Mouse (Mus musculus): ENCODE data around the gene Siae. TPM values are rescaled to one million over a fixed set of nuclear protein-coding genes. Genes with fewer than 3 reads are reported as not detected.

Siae gene
- polyA plus RNA-seq, 1 experiment from 2014 or later = 12.0 TPM

GRCm38 (mm10) chr9:37632305-37632704 is 76.8 kb downstream of the Siae start:
- H3K4me1 ChIP-seq (ENCODE audit: control insufficient read depth in 2 of 2, insufficient read depth in 2 of 2, low read length in 2 of 2) = no peaks in the 10 kb centered on the region
- no peak overlapping the region for H3K4me2 ChIP-seq (ENCODE audit: low read length)
- no peak overlapping the region for H3K9ac ChIP-seq (ENCODE audit: low read length)
- H3K27me3 ChIP-seq (ENCODE audit: control insufficient read depth, insufficient read depth, low read length) = no peaks in the 10 kb centered on the region
- no peak overlapping the region for H3K4me3 ChIP-seq (ENCODE audit: control insufficient read depth in 1 of 2, insufficient read depth in 1 of 2, low read depth in 1 of 2, low read length in 2 of 2)
- no peak for ATAC-seq (ENCODE audit: insufficient number of reproducible peaks, insufficient read depth, low FRiP score, low read depth)
- no peaks in the 10 kb centered on the region for H3K36me3 ChIP-seq (ENCODE audit: control insufficient read depth, insufficient read depth, low read length)
- 79% methylated on average over 2 of the region's 2 CpGs for WGBS
- H3K9me3 ChIP-seq (ENCODE audit: control insufficient read depth, low read length) = no peaks in the 10 kb centered on the region
- H3K27ac ChIP-seq (replicated peaks in 1 of 2; ENCODE audit: control insufficient read depth in 1 of 2, insufficient read depth in 1 of 2, low read depth in 2 of 2, low read length in 2 of 2) = no peak overlapping the region

- ATAC-seq (ENCODE audit: insufficient number of reproducible peaks, insufficient read depth, low FRiP score, low read depth) = no peak
- WGBS = 87% methylated on average over 3 of the region's 3 CpGs
- Histone ChIP-seq H3K9ac (ENCODE audit: low read length) (no peak overlapping the region), H3K4me3 (ENCODE audit: control insufficient read depth in 1 of 2, insufficient read depth in 1 of 2, low read depth in 1 of 2, low read length in 2 of 2) (no peak overlapping the region), H3K4me2 (ENCODE audit: low read length) (no peak overlapping the region), H3K27ac (replicated peaks in 1 of 2; ENCODE audit: control insufficient read depth in 1 of 2, insufficient read depth in 1 of 2, low read depth in 2 of 2, low read length in 2 of 2) (no peak overlapping the region), H3K27me3 (ENCODE audit: control insufficient read depth, insufficient read depth, low read length) (no peaks in the 10 kb centered on the region), H3K9me3 (ENCODE audit: control insufficient read depth, low read length) (no peaks in the 10 kb centered on the region), H3K4me1 (ENCODE audit: control insufficient read depth in 2 of 2, insufficient read depth in 2 of 2, low read length in 2 of 2) (no peaks in the 10 kb centered on the region), H3K36me3 (ENCODE audit: control insufficient read depth, insufficient read depth, low read length) (no peaks in the 10 kb centered on the region)
Observed at GRCm38 (mm10) chr9:37634269-37634668, 78.8 kb downstream of the Siae start.

- WGBS = 18% methylated on average over 7 of the region's 7 CpGs
- Histone ChIP-seq H3K9me3 (ENCODE audit: control insufficient read depth, low read length) (no peaks in the 10 kb centered on the region), H3K27ac (replicated peaks in 1 of 2; ENCODE audit: control insufficient read depth in 1 of 2, insufficient read depth in 1 of 2, low read depth in 2 of 2, low read length in 2 of 2) (no peak overlapping the region), H3K27me3 (ENCODE audit: control insufficient read depth, insufficient read depth, low read length) (no peaks in the 10 kb centered on the region), H3K4me3 (ENCODE audit: control insufficient read depth in 1 of 2, insufficient read depth in 1 of 2, low read depth in 1 of 2, low read length in 2 of 2) (no peak overlapping the region), H3K9ac (ENCODE audit: low read length) (no peak overlapping the region), H3K4me1 (ENCODE audit: control insufficient read depth in 2 of 2, insufficient read depth in 2 of 2, low read length in 2 of 2) (no peaks in the 10 kb centered on the region), H3K4me2 (ENCODE audit: low read length) (no peak overlapping the region), H3K36me3 (ENCODE audit: control insufficient read depth, insufficient read depth, low read length) (no peaks in the 10 kb centered on the region)
- no peak for ATAC-seq (ENCODE audit: insufficient number of reproducible peaks, insufficient read depth, low FRiP score, low read depth)
Observed at GRCm38 (mm10) chr9:37636335-37636734, 80.8 kb downstream of the Siae start.

GRCm38 (mm10) chr9:37636800-37637542 is 81.5 kb downstream of the Siae start:
- no peak for ATAC-seq (ENCODE audit: insufficient number of reproducible peaks, insufficient read depth, low FRiP score, low read depth)

GRCm38 (mm10) chr9:37638721-37639120 is 83.2 kb downstream of the Siae start:
- Histone ChIP-seq H3K36me3 (ENCODE audit: control insufficient read depth, insufficient read depth, low read length) (no peaks in the 10 kb centered on the region), H3K4me2 (ENCODE audit: low read length) (no peak overlapping the region), H3K27me3 (ENCODE audit: control insufficient read depth, insufficient read depth, low read length) (no peaks in the 10 kb centered on the region), H3K27ac (replicated peaks in 1 of 2; ENCODE audit: control insufficient read depth in 1 of 2, insufficient read depth in 1 of 2, low read depth in 2 of 2, low read length in 2 of 2) (no peak overlapping the region), H3K9ac (ENCODE audit: low read length) (no peak overlapping the region), H3K4me3 (ENCODE audit: control insufficient read depth in 1 of 2, insufficient read depth in 1 of 2, low read depth in 1 of 2, low read length in 2 of 2) (no peak overlapping the region), H3K4me1 (ENCODE audit: control insufficient read depth in 2 of 2, insufficient read depth in 2 of 2, low read length in 2 of 2) (no peaks in the 10 kb centered on the region), H3K9me3 (ENCODE audit: control insufficient read depth, low read length) (no peaks in the 10 kb centered on the region)
- WGBS = 75% methylated on average over 3 of the region's 3 CpGs
- no peak for ATAC-seq (ENCODE audit: insufficient number of reproducible peaks, insufficient read depth, low FRiP score, low read depth)

More at GRCm38 (mm10) chr9:37636800-37637542, 81.5 kb downstream of the Siae start:
- 39% methylated on average over 6 of the region's 6 CpGs for WGBS
- Histone ChIP-seq H3K4me1 (ENCODE audit: control insufficient read depth in 2 of 2, insufficient read depth in 2 of 2, low read length in 2 of 2) (no peaks in the 10 kb centered on the region), H3K9me3 (ENCODE audit: control insufficient read depth, low read length) (no peaks in the 10 kb centered on the region), H3K4me2 (ENCODE audit: low read length) (no peak overlapping the region), H3K9ac (ENCODE audit: low read length) (no peak overlapping the region), H3K36me3 (ENCODE audit: control insufficient read depth, insufficient read depth, low read length) (no peaks in the 10 kb centered on the region), H3K27ac (replicated peaks in 1 of 2; ENCODE audit: control insufficient read depth in 1 of 2, insufficient read depth in 1 of 2, low read depth in 2 of 2, low read length in 2 of 2) (no peak overlapping the region), H3K4me3 (ENCODE audit: control insufficient read depth in 1 of 2, insufficient read depth in 1 of 2, low read depth in 1 of 2, low read length in 2 of 2) (no peak overlapping the region), H3K27me3 (ENCODE audit: control insufficient read depth, insufficient read depth, low read length) (no peaks in the 10 kb centered on the region)

GRCm38 (mm10) chr9:37646246-37646645 is 90.7 kb downstream of the Siae start:
- Histone ChIP-seq H3K4me2 (ENCODE audit: low read length) (no peak overlapping the region), H3K9ac (ENCODE audit: low read length) (no peak overlapping the region), H3K4me1 (ENCODE audit: control insufficient read depth in 2 of 2, insufficient read depth in 2 of 2, low read length in 2 of 2) (no peaks in the 10 kb centered on the region), H3K36me3 (ENCODE audit: control insufficient read depth, insufficient read depth, low read length) (peaks cover 42% of the 10 kb centered on the region), H3K27ac (replicated peaks in 1 of 2; ENCODE audit: control insufficient read depth in 1 of 2, insufficient read depth in 1 of 2, low read depth in 2 of 2, low read length in 2 of 2) (no peak overlapping the region), H3K4me3 (ENCODE audit: control insufficient read depth in 1 of 2, insufficient read depth in 1 of 2, low read depth in 1 of 2, low read length in 2 of 2) (no peak overlapping the region), H3K27me3 (ENCODE audit: control insufficient read depth, insufficient read depth, low read length) (no peaks in the 10 kb centered on the region), H3K9me3 (ENCODE audit: control insufficient read depth, low read length) (no peaks in the 10 kb centered on the region)
- no peak for ATAC-seq (ENCODE audit: insufficient number of reproducible peaks, insufficient read depth, low FRiP score, low read depth)
- WGBS = 65% methylated on average over 3 of the region's 3 CpGs

GRCm38 (mm10) chr9:37650639-37651038 is 95.1 kb downstream of the Siae start:
- ATAC-seq (ENCODE audit: insufficient number of reproducible peaks, insufficient read depth, low FRiP score, low read depth) = no peak
- Histone ChIP-seq H3K4me2 (ENCODE audit: low read length) (no peak overlapping the region), H3K27me3 (ENCODE audit: control insufficient read depth, insufficient read depth, low read length) (no peaks in the 10 kb centered on the region), H3K36me3 (ENCODE audit: control insufficient read depth, insufficient read depth, low read length) (peaks cover 78% of the 10 kb centered on the region), H3K9me3 (ENCODE audit: control insufficient read depth, low read length) (no peaks in the 10 kb centered on the region), H3K4me1 (ENCODE audit: control insufficient read depth in 2 of 2, insufficient read depth in 2 of 2, low read length in 2 of 2) (peaks cover 2 to 5% of the 10 kb centered on the region in 2 experiments; a peak in 3 of 4 replicates), H3K9ac (ENCODE audit: low read length) (no peak overlapping the region), H3K4me3 (ENCODE audit: control insufficient read depth in 1 of 2, insufficient read depth in 1 of 2, low read depth in 1 of 2, low read length in 2 of 2) (no peak overlapping the region), H3K27ac (replicated peaks in 1 of 2; ENCODE audit: control insufficient read depth in 1 of 2, insufficient read depth in 1 of 2, low read depth in 2 of 2, low read length in 2 of 2) (no peak overlapping the region)
- 90% methylated on average over 5 of the region's 5 CpGs for WGBS

- H3K36me3 ChIP-seq (ENCODE audit: control insufficient read depth, insufficient read depth, low read length) = peaks cover 60% of the 10 kb centered on the region
- no peak for ATAC-seq (ENCODE audit: insufficient number of reproducible peaks, insufficient read depth, low FRiP score, low read depth)
- no peak overlapping the region for H3K4me3 ChIP-seq (ENCODE audit: control insufficient read depth in 1 of 2, insufficient read depth in 1 of 2, low read depth in 1 of 2, low read length in 2 of 2)
- no peak overlapping the region; the same call in 1 of the 2 replicates for H3K4me2 ChIP-seq (ENCODE audit: low read length)
- no peaks in the 10 kb centered on the region for H3K9me3 ChIP-seq (ENCODE audit: control insufficient read depth, low read length)
- 26% methylated on average over 5 of the region's 5 CpGs for WGBS
- peak overlapping the region; percentile 52 to 66 for H3K27ac ChIP-seq (replicated peaks in 1 of 2; ENCODE audit: control insufficient read depth in 1 of 2, insufficient read depth in 1 of 2, low read depth in 2 of 2, low read length in 2 of 2)
- H3K9ac ChIP-seq (ENCODE audit: low read length) = no peak overlapping the region; the same call in 1 of the 2 replicates
- H3K27me3 ChIP-seq (ENCODE audit: control insufficient read depth, insufficient read depth, low read length) = no peaks in the 10 kb centered on the region
- H3K4me1 ChIP-seq (ENCODE audit: control insufficient read depth in 2 of 2, insufficient read depth in 2 of 2, low read length in 2 of 2) = peaks cover 2 to 11% of the 10 kb centered on the region in 2 experiments
Observed at GRCm38 (mm10) chr9:37653836-37654235, 98.3 kb downstream of the Siae start.

Data from heart, embryonic 14.5 days (tissue).